Mouse (Mus musculus): ENCODE measurements at regions not wholly inside any gene's neighbourhood (a gene's known extent, or its start where the extent isn't known, plus 50 kb on each side); places are given as distances from the start of the nearest gene placed in this dataset.

- DNase-seq = no peak
Observed at GRCm38 (mm10) chr12:51018185-51018584, 329.7 kb upstream of the G2e3 start.

- no peak for DNase-seq
Observed at GRCm38 (mm10) chr12:51016081-51016480, 331.8 kb upstream of the G2e3 start.

- no peak for DNase-seq
Observed at GRCm38 (mm10) chr12:51009644-51010043, 338.2 kb upstream of the G2e3 start.

- no peak for DNase-seq
Observed at GRCm38 (mm10) chr12:51001722-51002592, 345.9 kb upstream of the G2e3 start.

GRCm38 (mm10) chr12:51001096-51001495 is 346.8 kb upstream of the G2e3 start:
- no peak for DNase-seq

- no peak for DNase-seq
Observed at GRCm38 (mm10) chr12:51000281-51001075, 347.4 kb upstream of the G2e3 start.

GRCm38 (mm10) chr12:50999295-51000237 is 348.3 kb upstream of the G2e3 start:
- peak; percentile 42 for DNase-seq

- DNase-seq = no peak
Observed at GRCm38 (mm10) chr12:50995664-50996063, 346.8 kb upstream of the Prkd1 start.

GRCm38 (mm10) chr12:50989561-50990325 is 340.8 kb upstream of the Prkd1 start:
- no peak for DNase-seq

- no peak for DNase-seq
Observed at GRCm38 (mm10) chr12:50981318-50981717, 332.4 kb upstream of the Prkd1 start.

GRCm38 (mm10) chr12:50980800-50981199 is 331.9 kb upstream of the Prkd1 start:
- no peak for DNase-seq

- no peak for DNase-seq
Observed at GRCm38 (mm10) chr12:50970759-50971122, 321.8 kb upstream of the Prkd1 start.

GRCm38 (mm10) chr12:50969887-50970758 is 321.2 kb upstream of the Prkd1 start:
- no peak for DNase-seq

GRCm38 (mm10) chr12:50969402-50969801 is 320.5 kb upstream of the Prkd1 start:
- no peak for DNase-seq

GRCm38 (mm10) chr12:50967168-50967810 is 318.4 kb upstream of the Prkd1 start:
- DNase-seq = no peak

GRCm38 (mm10) chr12:50953971-50954370 is 305.1 kb upstream of the Prkd1 start:
- DNase-seq = no peak

GRCm38 (mm10) chr12:50947035-50947434 is 298.1 kb upstream of the Prkd1 start:
- no peak for DNase-seq

GRCm38 (mm10) chr12:50943741-50944521 is 295.0 kb upstream of the Prkd1 start:
- DNase-seq = no peak

- DNase-seq = no peak
Observed at GRCm38 (mm10) chr12:50943340-50943739, 294.4 kb upstream of the Prkd1 start.
